Mouse (Mus musculus): ENCODE results near the gene Ube2v1.

DNA sequence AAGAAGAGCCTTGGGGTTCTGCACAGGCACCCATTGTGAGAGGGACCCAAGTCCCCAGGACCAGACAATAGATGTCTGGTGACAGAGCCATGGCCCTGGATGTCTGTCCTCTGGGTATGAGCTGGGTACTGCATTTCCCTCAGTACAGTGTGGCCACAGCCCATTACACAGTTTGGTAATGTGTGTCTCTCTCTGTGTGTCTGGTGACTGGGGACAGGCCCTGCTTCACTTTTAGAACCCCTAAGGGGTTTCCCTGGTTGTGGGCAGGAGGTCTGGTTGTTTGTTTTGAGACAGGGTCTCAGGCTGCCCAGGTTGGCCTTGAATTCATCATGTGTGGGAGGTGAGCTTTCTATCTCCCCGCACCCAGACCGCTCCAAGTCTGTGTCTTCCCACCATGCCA is 46.6 kb downstream of the Ube2v1 start:
- no peak for TF ChIP-seq POLR2AphosphoS2 (IDR thresholded peaks at IDR 0.05; ENCODE audit: insufficient read length, low read depth)
- TF ChIP-seq MAX (IDR thresholded peaks at IDR 0.05; ENCODE audit: low read depth), result no peak
- no peak for TF ChIP-seq POLR2A (IDR thresholded peaks at IDR 0.05; ENCODE audit: insufficient read length, low read depth)
- TF ChIP-seq CEBPB (IDR thresholded peaks at IDR 0.05; ENCODE audit: insufficient read depth, poor library complexity, severe bottlenecking), result no peak
- no peak for TF ChIP-seq TCF12 (IDR thresholded peaks at IDR 0.05; ENCODE audit: insufficient read depth, poor library complexity, severe bottlenecking)
- TF ChIP-seq MYOD1 (IDR thresholded peaks at IDR 0.05; ENCODE audit: control insufficient read depth in 1 of 3, insufficient read length in 2 of 3, low read depth in 2 of 3), result no peak
- no peak for TF ChIP-seq USF1 (IDR thresholded peaks at IDR 0.05; ENCODE audit: low read depth)

Data from myocyte (in vitro differentiated cells).